Mouse (Mus musculus) G1E (cell line): ENCODE results near the gene Tbc1d8b.

ENCODE experiments used
- CTCF ChIP-seq: IDR thresholded peaks from 2 replicates; pipeline ENCODE4 v1.5.1; 2012; ENCODE audit warnings: low read depth, low read length, inconsistent platforms, mixed read lengths
- GATA1 ChIP-seq: IDR thresholded peaks from 2 replicates; pipeline ENCODE4 v1.6.1; 2012; ENCODE audit warnings: borderline replicate concordance, low read length, inconsistent platforms, mixed read lengths

DNA sequence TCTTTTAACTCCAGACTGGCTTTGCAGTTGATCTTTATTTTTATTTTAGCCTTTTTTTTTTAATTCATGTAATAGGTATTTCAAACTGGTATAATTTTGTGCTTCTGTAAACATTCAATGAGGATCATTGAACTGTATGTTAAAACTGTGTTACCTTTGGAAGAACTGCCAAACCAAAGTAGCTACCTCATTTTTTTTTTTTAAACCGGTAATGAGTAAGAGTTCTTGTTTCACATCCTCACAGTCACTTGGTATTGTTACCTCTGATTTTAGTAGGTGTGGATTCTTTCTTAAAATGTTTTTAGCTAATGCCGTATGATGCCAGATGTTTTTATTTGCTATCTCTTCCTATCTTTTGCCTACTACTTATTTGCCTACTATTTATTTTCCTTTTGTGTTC lies 37.6 kb downstream of the Tbc1d8b start:
- TF ChIP-seq CTCF = no peak
- no peak for TF ChIP-seq GATA1
